Mouse (Mus musculus): ENCODE measurements around the gene Olfr279. TPM values are rescaled to one million over a fixed set of nuclear protein-coding genes. Genes with fewer than 3 reads are reported as not detected.

Gene Olfr279
- polyA plus RNA-seq, 1 experiment from 2014 or later: not detected

DNA sequence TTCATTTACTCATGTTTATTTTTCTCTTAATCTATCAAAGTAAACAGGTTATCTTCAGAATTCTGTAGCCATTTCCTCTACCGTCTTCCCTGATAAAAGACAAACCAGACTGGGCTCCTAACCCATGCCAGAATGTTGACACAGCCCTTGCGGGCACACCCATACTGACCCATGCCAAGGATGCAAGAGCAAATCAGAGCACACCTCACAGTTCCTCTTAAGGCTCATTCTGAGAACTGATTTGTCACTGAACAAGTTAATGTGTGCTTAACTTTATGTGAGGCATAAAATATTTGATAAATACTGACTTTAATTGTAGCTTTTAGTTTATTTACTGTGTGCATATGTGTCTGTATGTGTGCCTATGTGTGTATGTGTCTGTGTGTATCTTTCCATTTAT lies 870 bp upstream of the Olfr279 start:
- Histone ChIP-seq H3K4me1 (ENCODE audit: insufficient read depth) (no peaks in the 10 kb centered on the region), H3K9me3 (ENCODE audit: low read length) (no peaks in the 10 kb centered on the region), H3K27ac (ENCODE audit: low read depth) (no peak overlapping the region), H3K27me3 (ENCODE audit: insufficient read depth, low read length) (no peaks in the 10 kb centered on the region), H3K9ac (replicated peaks) (no peak overlapping the region), H3K36me3 (replicated peaks; ENCODE audit: insufficient read depth, low read length) (no peaks in the 10 kb centered on the region), H3K4me2 (ENCODE audit: low read depth, low read length) (no peak overlapping the region), H3K4me3 (ENCODE audit: low read depth, low read length) (no peak overlapping the region)
- WGBS (ENCODE audit: insufficient replicate concordance): 57% methylated on average over 2 of the region's 2 CpGs
- ATAC-seq (no peak), DNase-seq (no peak)
- TF ChIP-seq EP300 (IDR thresholded peaks at IDR 0.05; ENCODE audit: low read depth) (no peak), CTCF (IDR thresholded peaks at IDR 0.05; ENCODE audit: low read depth) (no peak)

DNA sequence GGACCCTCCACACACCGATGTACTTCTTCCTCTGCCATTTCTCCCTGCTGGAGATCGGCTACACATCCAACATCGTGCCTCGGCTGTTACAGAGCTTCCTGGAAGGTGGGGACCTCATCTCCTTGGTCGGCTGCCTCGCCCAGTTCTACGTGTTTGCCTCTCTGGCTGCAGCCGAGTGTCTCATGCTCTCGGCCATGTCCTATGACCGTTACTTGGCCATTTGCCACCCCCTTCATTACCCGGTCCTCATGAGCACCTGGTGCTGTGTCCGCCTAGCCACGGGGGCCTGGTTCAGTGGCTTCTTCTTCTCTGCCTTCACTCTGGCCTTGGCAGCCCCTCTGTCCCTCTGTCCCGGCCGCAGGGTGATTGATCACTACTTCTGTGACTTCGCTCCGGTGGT lies 5.4 kb downstream of the Olfr279 start:
- DNase-seq: no peak
- 88% methylated on average over 17 of the region's 17 CpGs for WGBS (ENCODE audit: insufficient replicate concordance)
- Histone ChIP-seq H3K4me2 (ENCODE audit: low read depth, low read length) (no peak overlapping the region), H3K4me1 (ENCODE audit: insufficient read depth) (no peaks in the 10 kb centered on the region), H3K27ac (ENCODE audit: low read depth) (no peak overlapping the region), H3K9ac (replicated peaks) (no peak overlapping the region), H3K9me3 (ENCODE audit: low read length) (no peaks in the 10 kb centered on the region), H3K4me3 (ENCODE audit: low read depth, low read length) (no peak overlapping the region), H3K27me3 (ENCODE audit: insufficient read depth, low read length) (no peaks in the 10 kb centered on the region), H3K36me3 (replicated peaks; ENCODE audit: insufficient read depth, low read length) (no peaks in the 10 kb centered on the region)
- TF ChIP-seq EP300 (IDR thresholded peaks at IDR 0.05; ENCODE audit: low read depth) (no peak), CTCF (IDR thresholded peaks at IDR 0.05; ENCODE audit: low read depth) (no peak)
- ATAC-seq: no peak

DNA sequence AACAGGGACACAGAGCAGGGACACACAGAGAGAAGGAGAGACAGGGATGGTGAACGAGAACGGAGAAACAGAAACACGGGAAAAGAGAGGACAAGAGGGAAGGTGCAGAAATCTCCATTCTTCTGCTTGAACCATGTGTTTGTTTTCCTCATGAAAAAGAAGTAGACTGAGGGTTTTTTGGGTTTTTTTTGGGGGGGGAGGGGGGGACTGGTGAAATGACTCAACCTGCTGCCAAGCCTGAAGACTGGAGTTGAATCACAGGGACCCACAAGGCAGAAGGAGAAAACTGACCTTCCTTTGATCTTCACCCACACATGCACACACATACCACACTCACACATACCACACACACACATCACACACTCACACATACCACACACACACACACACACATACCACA lies 11.1 kb downstream of the Olfr279 start:
- Histone ChIP-seq H3K27me3 (ENCODE audit: insufficient read depth, low read length) (no peaks in the 10 kb centered on the region), H3K36me3 (replicated peaks; ENCODE audit: insufficient read depth, low read length) (no peaks in the 10 kb centered on the region), H3K4me2 (ENCODE audit: low read depth, low read length) (no peak overlapping the region), H3K9me3 (ENCODE audit: low read length) (no peaks in the 10 kb centered on the region), H3K4me3 (ENCODE audit: low read depth, low read length) (no peak overlapping the region), H3K9ac (replicated peaks) (no peak overlapping the region), H3K4me1 (ENCODE audit: insufficient read depth) (no peaks in the 10 kb centered on the region; the same call in 1 of the 2 replicates), H3K27ac (ENCODE audit: low read depth) (no peak overlapping the region)
- DNase-seq (no peak), ATAC-seq (no peak)
- 73% methylated on average over 3 of the region's 3 CpGs for WGBS (ENCODE audit: insufficient replicate concordance)
- TF ChIP-seq CTCF (IDR thresholded peaks at IDR 0.05; ENCODE audit: low read depth): no peak
- no peak for TF ChIP-seq EP300 (IDR thresholded peaks at IDR 0.05; ENCODE audit: low read depth)

DNA sequence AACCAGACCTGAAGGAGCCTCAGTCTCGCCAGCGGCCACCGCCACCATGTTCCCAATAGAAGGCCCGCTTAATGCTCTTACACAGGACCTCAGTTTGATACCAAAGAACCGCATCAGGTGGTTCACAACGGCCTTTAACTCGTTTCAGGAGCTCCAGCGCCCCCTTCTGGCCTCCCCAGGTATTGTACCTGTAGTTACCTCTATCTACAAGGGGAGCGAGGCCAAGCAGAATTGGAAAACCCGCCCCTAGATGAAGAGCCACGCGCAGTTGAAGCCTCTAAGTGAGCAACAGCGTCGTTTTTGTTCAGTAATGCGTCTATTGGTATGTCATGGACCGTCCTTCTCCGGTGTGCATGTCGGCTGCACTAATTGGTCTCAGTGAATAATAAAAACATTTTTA lies 12.3 kb downstream of the Olfr279 start:
- WGBS (ENCODE audit: insufficient replicate concordance): 13% methylated on average over 18 of the region's 18 CpGs
- H3K9ac ChIP-seq (replicated peaks): no peak overlapping the region
- no peak overlapping the region for H3K4me3 ChIP-seq (ENCODE audit: low read depth, low read length)
- H3K9me3 ChIP-seq (ENCODE audit: low read length): no peaks in the 10 kb centered on the region
- ATAC-seq (no peak), DNase-seq (peak; percentile 83)
- H3K4me2 ChIP-seq (ENCODE audit: low read depth, low read length): no peak overlapping the region
- H3K36me3 ChIP-seq (replicated peaks; ENCODE audit: insufficient read depth, low read length): no peaks in the 10 kb centered on the region
- H3K4me1 ChIP-seq (ENCODE audit: insufficient read depth): no peaks in the 10 kb centered on the region; the same call in 1 of the 2 replicates
- no peaks in the 10 kb centered on the region for H3K27me3 ChIP-seq (ENCODE audit: insufficient read depth, low read length)
- TF ChIP-seq CTCF (IDR thresholded peaks at IDR 0.05; ENCODE audit: low read depth) (peak; percentile 84), EP300 (IDR thresholded peaks at IDR 0.05; ENCODE audit: low read depth) (no peak)
- H3K27ac ChIP-seq (ENCODE audit: low read depth): no peak overlapping the region

DNA sequence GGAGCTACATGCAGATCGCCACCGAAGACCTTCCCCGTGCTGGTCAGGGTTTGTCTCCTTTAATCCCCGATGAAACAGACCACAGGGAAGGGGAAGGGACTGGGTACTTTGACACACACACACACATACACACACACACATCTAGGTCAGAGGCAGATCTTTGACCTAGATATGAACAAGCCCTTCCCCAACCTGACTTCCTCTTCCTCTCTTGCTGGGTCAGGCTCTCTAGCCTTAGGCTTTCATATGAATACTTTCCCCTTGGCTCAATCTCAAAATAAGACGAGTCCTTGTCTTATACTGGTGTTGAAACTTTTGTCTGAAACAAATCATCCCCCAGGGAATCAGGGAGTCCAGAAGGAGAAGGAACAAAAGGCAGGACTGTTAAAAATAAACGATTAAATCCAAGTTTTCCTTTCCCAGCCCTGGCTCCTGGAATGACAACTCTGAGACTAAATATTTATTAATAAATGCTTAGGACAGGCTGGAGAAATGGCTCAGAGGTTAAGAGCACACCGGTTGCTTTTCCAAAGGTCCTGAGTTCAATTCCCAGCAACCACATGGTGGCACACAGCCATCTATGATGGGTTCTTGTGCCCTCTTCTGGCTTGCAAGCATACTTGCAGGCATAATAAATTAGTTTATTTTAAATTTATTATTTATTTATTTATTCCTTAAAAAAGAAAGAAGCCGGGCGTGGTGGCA lies 14.2 kb downstream of the Olfr279 start:
- H3K9ac ChIP-seq (replicated peaks): no peak overlapping the region
- DNase-seq (no peak), ATAC-seq (0 out of 2 replicates have a peak, but pooled peaks have one; percentile 24)
- H3K4me3 ChIP-seq (ENCODE audit: low read depth, low read length): no peak overlapping the region
- H3K27me3 ChIP-seq (ENCODE audit: insufficient read depth, low read length): no peaks in the 10 kb centered on the region
- no peak overlapping the region for H3K27ac ChIP-seq (ENCODE audit: low read depth)
- 43% methylated on average over 9 of the region's 9 CpGs for WGBS (ENCODE audit: insufficient replicate concordance)
- H3K9me3 ChIP-seq (ENCODE audit: low read length): no peaks in the 10 kb centered on the region
- no peaks in the 10 kb centered on the region for H3K36me3 ChIP-seq (replicated peaks; ENCODE audit: insufficient read depth, low read length)
- peaks cover 7% of the 10 kb centered on the region for H3K4me1 ChIP-seq (ENCODE audit: insufficient read depth)
- no peak for TF ChIP-seq CTCF (IDR thresholded peaks at IDR 0.05; ENCODE audit: low read depth)
- no peak for TF ChIP-seq EP300 (IDR thresholded peaks at IDR 0.05; ENCODE audit: low read depth)
- H3K4me2 ChIP-seq (ENCODE audit: low read depth, low read length): no peak overlapping the region; the same call in 1 of the 2 replicates

DNA sequence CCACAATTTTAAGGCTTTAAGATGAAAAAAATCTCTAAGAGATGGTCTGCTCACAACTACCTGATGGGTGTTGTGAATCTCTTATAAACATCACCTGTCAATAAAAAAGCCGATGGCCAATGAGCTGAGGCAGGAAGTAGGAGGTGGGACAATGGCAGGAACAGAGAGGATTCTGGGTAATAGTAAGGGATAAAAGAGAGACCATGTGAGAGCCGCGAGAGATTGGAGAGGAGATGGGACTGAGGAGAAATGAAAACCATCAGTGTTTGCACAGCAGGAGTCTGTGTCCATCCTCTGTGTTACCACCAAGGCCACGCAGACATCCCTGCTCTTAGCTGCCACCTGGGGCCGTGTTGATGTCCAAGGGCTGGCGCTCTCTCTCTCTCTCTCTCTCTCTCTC lies 15.1 kb downstream of the Olfr279 start:
- no peak overlapping the region for H3K27ac ChIP-seq (ENCODE audit: low read depth)
- H3K9me3 ChIP-seq (ENCODE audit: low read length): no peaks in the 10 kb centered on the region
- no peaks in the 10 kb centered on the region for H3K36me3 ChIP-seq (replicated peaks; ENCODE audit: insufficient read depth, low read length)
- 75% methylated on average over 6 of the region's 6 CpGs for WGBS (ENCODE audit: insufficient replicate concordance)
- H3K27me3 ChIP-seq (ENCODE audit: insufficient read depth, low read length): no peaks in the 10 kb centered on the region
- H3K4me1 ChIP-seq (ENCODE audit: insufficient read depth): peaks cover 7% of the 10 kb centered on the region
- ATAC-seq: no peak
- H3K9ac ChIP-seq (replicated peaks): no peak overlapping the region
- TF ChIP-seq EP300 (IDR thresholded peaks at IDR 0.05; ENCODE audit: low read depth): no peak
- no peak for TF ChIP-seq CTCF (IDR thresholded peaks at IDR 0.05; ENCODE audit: low read depth)
- no peak for DNase-seq
- no peak overlapping the region for H3K4me3 ChIP-seq (ENCODE audit: low read depth, low read length)
- H3K4me2 ChIP-seq (ENCODE audit: low read depth, low read length): no peak overlapping the region

Measured in liver, postnatal 0 days (tissue).